Mouse (Mus musculus) testis, postnatal 14 days (tissue): ENCODE measurements at regions not wholly inside any gene's neighbourhood (a gene's known extent, or its start where the extent isn't known, plus 50 kb on each side); places are given as distances from the start of the nearest gene placed in this dataset.

Source experiments
- DNase-seq: peaks from one replicate; pipeline ENCODE4 v3.0.0; 2021; ENCODE audit warnings: low spot score

DNA sequence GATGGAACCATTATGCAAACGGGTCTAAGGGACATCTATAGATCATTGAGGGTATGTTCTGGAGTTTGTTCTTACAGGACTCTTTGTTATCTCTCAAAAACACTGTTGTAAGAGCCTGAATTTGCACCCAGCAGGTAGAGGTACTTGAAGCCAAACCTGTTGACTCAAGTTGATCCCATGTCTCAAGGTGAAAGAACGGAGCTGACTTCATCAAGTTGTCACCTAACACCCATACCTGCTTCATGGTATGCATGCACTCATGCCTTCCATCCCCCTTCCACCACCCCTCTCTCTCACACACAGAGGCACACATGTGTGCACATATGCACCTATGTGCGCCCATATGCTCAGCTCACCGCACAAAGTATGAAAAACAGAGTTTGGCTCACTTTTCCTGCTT lies 189.0 kb downstream of the Ttll7 start:
- DNase-seq: no peak

DNA sequence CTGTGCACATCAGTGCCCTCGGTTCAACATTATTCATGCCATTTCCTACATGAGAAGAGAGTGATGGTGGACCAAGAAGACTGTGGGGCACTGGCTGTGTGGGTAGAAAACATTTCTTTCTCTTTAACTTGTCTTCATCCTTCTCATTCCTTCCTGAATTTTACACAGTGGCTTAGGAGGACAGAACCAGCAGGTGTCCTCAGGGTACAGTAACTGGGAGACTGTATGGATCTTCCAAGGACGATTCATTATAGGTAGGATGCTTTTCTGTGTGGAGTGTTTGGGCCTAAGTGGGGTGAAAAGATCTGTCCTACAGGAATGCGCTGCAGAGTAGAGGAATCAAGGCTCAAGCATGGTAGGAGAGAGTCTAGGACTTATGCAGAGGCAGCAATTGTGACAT lies 190.7 kb downstream of the Ttll7 start:
- DNase-seq: no peak

DNA sequence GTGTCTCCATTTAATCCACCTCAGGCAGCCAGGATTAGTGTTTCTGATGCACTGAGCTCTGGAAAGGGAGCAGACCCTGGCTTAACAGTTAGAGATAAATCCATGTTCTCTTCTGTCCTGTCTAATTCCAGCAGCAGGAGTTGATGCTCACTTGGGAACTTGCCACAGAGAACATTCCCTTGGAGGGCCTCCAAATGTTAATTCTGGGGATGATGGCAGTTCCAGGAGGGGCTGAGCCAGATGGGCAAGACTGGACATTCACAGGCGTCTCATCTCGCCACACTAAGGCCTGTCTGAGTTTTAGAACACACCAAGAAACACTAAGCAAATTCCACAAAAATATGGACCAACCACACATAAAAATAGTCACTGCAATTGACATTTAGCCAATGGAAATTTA lies 194.5 kb downstream of the Ttll7 start:
- no peak for DNase-seq

DNA sequence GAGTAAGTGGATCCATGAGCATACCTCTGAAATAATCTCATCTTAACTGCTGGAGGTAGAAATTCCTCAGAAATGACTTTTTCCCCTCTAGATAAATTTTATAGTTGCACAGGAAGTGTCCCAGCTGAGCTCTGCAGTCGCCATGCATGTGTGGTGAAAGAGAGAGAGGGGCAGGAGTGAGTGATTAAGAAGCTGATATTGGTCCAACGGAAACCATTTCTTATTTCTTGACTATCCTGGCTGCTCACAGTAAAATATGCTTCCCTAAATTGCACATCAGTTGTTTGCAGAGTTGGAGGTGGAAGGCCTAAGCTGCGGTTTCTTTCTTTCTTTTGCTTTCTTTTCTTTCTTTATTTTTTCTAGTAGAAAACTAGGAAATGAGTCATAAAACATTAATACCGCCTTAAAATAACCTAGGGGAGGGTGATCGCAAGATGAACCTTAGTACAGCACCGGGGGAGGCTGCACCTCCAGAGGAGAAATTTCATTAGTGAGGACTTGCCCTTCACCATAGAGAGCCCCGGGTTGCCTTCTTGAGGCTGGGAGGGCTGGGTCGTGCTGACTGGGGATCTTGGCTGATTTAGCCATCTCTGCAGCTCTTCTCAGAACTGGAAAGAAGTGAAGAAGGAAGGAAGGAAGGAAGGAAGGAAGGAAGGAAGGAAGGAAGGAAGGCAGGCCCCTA lies 202.1 kb downstream of the Ttll7 start:
- no peak for DNase-seq

DNA sequence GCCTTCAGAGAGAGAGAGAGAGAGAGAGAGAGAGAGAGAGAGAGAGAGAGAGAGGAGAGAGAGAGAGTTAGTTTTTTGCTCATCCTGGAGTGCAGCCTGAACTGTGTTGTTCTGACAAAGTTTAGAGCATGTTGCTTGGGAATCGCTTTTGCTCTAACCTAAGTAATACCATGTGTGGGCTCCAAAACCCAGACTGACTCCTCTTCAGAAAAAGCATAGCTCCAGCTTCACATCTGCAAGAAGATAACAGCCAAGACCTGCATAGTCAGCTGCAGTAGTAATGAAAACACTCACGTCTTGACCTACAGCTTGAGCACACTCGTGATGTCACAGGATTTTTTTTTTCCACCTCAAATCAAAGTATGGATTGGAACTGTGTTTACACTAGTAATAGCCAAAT lies 205.7 kb downstream of the Ttll7 start:
- DNase-seq: no peak

DNA sequence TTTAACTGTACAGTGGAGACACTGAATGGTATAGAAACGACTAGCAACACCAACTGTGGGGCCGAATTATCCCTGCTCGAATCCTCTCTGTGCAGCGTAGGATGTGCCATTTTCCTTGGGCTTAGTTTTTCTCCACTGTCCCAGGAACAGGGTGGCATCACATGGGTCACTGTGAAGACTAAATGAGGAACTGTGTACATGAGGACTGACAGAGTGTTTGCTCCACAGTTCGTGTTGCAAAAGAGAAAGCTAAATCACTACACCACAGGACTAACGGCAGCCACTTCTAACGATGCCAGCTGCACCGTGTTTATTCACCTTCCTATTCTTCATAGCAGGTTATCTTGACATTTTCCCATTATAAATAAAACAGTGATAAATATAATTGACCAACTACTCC lies 208.5 kb downstream of the Ttll7 start:
- DNase-seq: no peak

DNA sequence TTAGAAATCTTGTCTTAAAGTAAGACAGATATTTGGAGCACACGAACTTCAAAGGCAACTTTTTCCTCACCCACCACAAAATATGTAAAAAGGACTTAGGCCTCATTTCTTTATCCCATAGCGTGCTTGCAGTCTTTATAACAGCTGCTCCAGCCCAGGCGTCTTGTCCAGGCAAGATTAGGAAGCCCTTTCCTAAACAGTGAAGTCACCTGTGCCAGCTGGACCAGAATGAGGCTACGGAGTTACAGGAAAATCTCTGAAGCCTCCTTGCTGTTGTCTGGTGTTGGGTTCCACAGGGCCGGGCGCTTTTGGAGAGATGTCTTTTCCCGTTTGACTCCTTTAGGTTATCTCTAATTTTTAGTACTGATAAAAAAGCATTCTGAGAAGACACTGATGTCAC lies 210.3 kb downstream of the Ttll7 start:
- no peak for DNase-seq

DNA sequence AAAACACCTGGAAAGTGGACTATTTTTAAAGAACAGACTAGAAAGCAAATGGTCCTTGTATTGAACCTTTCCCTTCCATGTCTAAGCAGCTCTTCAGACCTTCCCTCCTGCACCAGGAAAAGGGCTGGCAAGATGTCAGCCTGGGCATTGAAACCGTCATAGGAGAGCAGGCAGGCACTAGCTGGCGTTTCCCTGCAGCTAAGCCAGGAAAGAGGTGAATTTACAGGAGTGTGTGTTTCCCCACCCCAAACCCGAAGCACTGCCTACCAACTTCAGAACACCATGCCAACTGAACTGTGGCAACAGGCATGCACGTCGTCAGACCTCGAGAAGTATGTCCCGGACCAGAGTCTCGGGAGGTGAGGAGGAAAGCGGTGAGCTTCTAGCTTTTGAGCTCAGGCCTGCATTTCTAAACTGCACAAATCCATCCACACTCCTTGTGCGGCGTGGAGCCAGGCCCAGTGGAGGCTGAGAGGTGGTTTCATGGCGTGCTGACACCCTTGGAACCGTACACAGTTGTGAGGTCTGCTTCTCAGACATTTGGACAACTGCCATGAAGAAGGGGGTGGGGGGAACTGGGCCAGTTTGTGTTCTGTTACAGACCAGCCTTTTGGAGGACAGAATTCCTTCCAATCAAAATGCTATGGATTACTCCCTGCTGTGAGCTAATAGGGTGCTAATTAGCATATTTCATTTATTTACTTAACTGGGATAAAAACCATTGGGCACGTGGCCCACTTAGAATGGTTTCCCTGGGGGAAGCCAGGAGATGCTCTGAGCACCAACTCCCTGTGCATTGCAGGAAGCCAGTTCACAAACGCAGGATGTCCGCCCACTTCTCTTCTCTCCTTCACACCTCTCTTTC lies 211.6 kb downstream of the Ttll7 start:
- DNase-seq: peak; percentile 13

DNA sequence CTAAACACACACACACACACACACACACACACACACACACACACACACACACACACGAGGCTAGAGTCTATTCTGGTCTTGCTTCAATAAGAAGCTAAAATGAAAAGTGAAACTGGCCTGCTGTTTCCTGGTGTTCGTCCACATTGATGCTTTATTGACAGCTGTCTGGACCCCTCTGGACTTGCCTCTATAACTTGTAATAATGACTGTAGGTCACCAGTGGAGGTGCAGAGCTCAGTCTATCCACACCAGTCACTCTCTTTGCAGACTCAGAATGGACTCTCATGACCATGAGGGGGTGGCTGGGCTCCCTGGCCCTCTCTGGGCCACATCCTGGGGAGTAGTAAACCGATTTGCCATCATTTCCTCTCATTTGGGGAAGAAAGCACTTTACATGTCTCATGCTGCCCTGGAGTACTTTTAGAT lies 212.3 kb downstream of the Ttll7 start:
- DNase-seq: no peak

DNA sequence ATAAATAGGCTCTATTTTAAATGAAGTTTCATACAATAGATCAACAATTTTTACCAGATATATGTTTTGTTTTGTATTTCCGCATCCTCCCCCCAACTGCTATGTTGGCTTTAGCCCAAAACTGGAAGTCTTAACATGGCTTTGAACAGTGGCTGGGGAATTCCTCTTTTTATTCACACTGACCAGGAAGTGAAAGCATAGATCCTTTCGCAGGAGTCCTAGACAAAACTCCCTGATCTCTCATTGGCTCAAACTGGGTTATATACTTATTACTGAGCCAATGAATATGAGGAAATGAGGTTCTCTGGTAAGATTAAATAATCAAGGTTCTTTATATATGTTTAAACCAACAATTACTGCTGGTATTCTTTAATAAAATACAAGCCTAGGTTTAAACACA lies 218.8 kb downstream of the Ttll7 start:
- no peak for DNase-seq

DNA sequence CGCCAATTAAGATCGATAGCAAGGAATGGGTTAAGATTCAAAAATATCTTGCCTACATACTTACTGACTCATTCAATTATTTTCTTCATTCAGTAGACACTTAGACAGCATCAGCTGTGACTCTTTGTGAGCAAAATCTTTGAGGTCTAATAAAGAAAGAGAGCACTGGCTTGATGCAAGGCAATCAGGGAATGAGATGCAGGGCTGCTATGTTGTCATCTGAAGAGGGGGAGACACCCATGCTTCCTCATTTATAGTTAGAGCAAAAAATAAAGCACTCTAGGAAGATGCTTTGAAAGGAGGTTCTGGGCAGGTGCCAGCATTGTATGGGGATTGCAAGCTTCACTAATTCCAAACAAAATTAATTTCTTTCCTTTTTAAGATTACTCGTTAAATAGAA lies 228.0 kb downstream of the Ttll7 start:
- DNase-seq: no peak

DNA sequence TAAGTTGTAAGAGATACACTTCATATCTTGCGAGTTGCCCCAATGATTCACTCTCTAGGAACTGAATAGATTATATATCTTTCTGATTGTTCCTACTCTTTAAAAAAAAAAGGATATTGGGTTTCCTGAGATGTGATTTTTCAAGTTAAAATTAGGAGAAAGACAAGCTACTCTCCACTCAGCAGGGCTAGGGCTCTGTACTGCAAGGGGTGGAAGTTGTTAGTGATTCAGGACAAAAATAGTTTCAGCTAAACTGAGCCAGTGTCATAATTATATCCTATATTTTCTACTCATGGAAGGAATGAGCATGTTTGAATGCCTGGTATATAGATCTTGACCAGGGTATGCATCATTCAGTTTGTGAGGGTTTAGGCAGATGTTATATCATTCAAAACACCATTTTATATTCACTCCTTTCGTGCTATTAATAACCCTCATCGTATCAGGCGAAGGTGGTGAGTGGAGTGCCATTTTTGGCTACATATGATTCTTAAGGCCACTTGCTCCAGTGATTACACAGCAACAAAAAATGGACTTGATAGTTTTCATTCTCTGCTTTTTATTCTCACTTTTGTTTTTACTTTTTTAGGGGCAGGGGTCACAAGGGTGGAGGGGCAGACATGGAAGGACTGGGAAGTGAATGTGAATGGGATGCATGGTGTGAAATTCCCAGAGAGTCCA lies 228.7 kb downstream of the Ttll7 start:
- DNase-seq: no peak

DNA sequence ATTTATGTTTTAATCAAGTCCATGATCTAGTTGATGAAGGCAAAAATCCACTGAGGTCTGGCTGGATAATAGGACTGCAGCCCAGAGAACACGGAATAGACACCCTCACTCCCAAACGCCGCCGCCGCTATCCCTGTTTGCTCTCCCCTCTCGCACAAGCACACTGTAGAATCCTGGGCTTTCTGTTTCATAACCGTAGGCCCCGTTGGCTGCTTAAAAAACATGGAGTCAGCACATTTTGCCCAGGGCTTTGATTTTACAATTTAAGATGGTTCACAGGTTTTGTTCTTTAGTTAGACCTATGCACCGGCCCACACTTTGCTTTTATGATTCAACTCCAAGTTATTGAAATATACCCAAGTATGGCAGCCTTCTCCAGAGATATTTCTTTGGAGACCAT lies 229.6 kb downstream of the Ttll7 start:
- no peak for DNase-seq

DNA sequence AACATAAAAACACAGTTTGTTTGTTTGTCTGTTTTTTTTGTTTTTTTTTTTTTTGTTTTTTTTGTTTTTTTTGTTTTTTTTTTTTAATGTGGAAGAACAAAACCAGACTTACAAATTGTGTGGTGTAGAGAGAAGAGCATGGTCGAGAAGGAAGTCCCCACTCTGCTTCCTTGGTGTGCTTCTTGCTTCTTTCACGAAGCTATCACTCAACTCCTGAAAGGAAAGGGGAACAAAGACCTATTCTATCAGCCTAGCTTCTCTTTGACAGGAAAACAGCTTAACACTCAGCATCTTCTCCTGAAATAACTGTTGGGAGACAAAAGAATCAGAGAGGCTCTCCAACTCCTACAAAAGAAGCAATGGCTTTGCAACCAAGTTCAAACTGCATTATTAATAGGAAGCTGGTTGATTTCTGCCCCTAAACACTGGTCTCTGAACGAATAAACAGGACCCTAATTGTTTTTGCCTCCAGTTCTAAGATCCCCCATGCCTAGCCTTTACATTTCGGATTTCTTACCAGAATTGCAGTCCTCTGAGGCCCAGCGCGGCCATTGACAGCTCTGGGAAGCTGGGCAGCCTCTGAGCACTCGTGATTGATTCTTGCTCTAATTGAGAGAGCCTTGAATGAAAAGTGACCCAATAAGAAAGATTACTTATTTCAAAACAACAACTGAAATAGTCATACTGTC lies 230.2 kb downstream of the Ttll7 start:
- DNase-seq: no peak

DNA sequence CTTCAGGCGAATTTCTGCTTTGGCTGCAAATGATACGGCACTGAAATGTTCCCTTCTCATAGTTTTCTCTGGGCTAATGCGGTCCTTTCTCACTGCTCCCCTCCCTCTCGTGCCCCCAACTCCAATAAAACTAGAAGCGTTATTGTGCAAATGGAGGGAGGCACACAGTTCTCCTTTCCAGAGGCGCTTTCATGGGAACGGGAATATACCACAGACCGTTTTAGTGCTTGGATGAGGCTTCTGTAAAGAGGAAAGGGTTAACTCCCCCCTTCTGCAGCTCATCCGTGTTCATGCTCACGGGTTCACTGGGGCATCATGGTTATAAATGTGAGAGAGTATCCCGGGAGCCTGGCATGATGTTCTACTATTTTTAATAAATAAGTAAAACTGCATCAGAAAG lies 231.2 kb downstream of the Ttll7 start:
- no peak for DNase-seq

DNA sequence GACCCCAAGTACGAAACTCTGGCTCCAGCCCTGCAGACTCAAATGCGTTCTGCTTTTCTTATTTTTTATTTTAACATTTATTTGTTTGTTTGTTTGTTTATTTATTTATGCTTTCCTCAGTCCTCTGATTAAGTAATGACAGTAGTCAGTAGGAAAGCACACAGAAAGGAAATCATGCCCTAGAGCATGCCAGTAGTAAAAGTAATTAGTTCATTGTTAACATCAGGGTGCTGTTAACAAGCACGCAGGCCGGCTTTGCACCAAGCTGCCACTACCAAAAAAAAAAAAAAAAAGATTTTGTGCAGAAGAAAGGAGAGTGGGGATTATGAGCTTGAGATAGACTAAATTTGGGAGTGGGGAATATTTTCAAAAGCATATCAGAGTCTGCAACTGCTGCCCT lies 231.7 kb downstream of the Ttll7 start:
- DNase-seq: no peak

DNA sequence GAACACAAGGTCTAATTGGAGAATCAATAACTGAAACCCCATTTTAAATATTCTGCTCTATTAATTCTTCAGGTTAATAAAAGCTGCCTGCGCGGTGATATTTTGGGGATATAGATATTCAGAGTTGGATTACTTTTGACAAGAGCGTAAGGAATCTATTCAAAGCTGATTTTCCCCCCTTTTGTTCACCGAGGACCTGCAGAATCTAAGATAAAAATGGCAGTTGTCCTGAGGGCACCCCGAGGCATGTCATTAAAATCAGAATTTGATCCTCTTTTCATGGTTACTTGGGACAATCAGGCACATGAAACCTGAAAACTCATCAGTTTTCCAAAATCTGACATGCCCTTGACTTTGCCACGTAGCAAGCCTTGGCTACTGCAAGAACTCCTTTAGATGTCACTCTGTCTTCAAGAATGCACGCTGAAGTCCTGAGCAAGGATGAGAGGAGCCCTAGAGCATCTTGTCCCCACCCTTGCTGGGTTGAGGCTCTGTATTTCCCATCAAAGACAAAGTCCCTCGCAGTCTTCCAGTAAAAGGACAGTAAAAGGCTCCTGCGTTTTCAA lies 232.5 kb downstream of the Ttll7 start:
- no peak for DNase-seq

DNA sequence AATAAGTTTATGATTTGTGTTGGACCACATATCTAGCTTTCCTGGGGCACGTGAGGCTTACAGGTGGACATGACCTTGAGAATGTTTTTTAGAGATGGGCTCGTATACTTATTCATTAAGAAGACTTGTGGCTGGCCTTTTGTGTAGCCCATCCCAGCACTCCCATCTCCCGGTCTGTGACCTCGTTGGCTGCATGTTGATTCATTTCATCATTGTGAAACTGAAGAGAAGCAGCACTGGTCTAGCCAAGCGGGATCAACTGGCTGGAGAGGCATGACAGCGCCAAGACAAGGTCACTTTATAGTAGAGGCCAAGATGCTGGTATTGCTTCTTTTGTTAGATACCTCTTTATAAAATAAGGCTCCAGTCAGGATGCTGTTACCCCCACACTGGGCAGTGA lies 236.0 kb downstream of the Ttll7 start:
- no peak for DNase-seq

DNA sequence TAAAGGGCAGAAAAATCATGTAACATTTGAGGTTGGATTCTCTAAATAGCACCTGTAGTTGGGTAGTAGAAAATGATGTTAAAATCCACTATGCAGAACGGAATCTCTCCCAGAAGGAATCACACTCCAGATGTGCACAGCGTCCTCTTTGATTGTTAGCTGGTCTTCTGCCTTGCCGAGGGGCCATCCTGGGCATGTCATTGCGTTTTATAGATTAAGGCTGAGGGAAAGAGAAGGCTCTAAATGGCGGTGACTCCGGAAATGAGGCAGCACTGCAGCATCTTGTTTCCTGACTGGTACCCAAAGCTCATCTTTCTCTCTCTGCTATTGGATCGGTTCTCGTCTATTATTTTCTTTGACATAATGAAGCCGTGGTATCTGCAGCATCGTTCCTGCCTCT lies 237.5 kb downstream of the Ttll7 start:
- DNase-seq: no peak

DNA sequence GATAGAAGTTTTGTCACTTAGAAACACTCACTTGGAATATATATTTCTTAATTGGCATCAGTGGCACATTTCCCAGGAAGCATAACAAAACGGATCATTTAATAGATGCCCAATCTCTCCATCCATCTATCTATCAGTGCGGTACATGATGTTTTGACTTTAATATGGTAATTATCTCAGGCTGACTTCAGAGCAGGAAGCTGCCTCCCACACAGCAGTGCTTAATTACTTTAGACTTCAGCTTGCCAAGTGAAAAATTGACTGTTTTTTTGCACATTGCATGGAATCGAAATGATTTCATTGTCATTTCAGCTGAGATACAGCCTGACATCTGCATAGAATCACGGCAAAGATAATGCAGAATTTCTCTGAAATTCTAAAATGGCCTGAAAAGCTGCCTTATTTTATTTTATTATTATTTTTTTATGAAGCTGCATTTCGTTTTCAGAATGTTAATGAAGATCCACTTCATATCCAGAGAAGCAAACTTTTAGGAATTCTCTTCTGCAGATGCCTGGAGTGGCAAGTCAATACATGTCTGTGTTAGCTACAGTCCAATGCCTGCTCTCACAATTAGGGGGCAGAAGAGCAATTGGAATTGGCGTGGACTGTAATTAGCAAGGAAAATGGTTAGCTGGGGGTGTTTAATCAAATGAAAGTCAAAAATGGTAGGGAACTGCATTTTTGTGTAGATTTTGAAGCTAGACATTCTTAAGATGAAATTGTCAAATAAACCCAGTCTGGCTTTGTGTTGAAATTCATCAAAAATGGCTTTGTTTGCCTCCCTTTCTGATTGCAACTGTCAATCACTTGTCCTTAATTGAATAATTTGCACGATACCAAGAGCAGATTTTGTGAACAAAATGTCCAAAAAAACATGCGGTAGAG lies 240.3 kb downstream of the Ttll7 start:
- no peak for DNase-seq

DNA sequence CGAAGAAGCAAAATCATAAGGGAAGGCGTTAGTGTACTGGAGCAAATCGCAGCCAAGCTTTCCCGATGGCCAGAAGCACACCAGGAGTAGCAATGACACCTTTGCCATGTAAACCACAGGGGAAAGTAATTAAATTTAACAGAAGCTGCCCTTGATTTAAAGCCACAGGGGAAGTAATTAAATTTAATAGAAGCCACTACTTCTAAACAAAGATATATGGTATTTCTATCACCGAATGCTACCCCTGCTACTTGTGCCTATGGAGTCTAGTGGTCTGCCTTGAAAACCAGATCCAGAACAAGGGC lies 240.9 kb downstream of the Ttll7 start:
- no peak for DNase-seq
